10 mouse cellular contexts compared by ENCODE assay signal in genomic region chr4:45890066-45890761, GRCm38 (mm10). TPM values are rescaled to one million over a fixed set of nuclear protein-coding genes. Genes with fewer than 3 reads are reported as not detected.
DNase-seq lines count a peak whose midpoint lies in the region; ATAC-seq and TF ChIP-seq lines count a peak whose summit lies in the region.
"Had no signal": no experiment of that assay in that cellular context is flagged by ENCODE, and none has a peak within 500 bp of the region (broad histone marks: within the 10 kb centered on the region; RNA-seq: fewer than 3 reads in every experiment).

TSS of gene Ccdc180 (plus strand) at chr4:45890303.

- no peak within 1 kb of the TSS for H3K27ac ChIP-seq in liver, embryonic 12.5 days
- no peak within 1 kb of the TSS for H3K27ac ChIP-seq in embryonic facial prominence, embryonic 14.5 days (replicated peaks; ENCODE audit: low read depth, low read length)
- H3K27ac ChIP-seq in heart, embryonic 15.5 days: no peak within 1 kb of the TSS
- no peak within 1 kb of the TSS for H3K27ac ChIP-seq in liver, embryonic 16.5 days (ENCODE audit: low read length)
- no peak within 1 kb of the TSS for H3K27ac ChIP-seq in stomach, postnatal 0 days (replicated peaks)

- no peak for TF ChIP-seq CTCF in stomach, postnatal 0 days (IDR thresholded peaks at IDR 0.05; ENCODE audit: low read depth)

- H3K27me3 ChIP-seq in liver, embryonic 12.5 days (replicated peaks): peaks cover 9% of the 10 kb centered on the region; the same call in 1 of the 2 replicates
- no peaks in the 10 kb centered on the region for H3K27me3 ChIP-seq in embryonic facial prominence, embryonic 14.5 days (replicated peaks; ENCODE audit: control insufficient read depth, insufficient read depth, low read length)
- H3K27me3 ChIP-seq in heart, embryonic 15.5 days: peaks cover 8% of the 10 kb centered on the region; the same call in 1 of the 2 replicates
- no peaks in the 10 kb centered on the region for H3K27me3 ChIP-seq in liver, embryonic 16.5 days (ENCODE audit: control insufficient read depth, insufficient read depth, low read depth, low read length)
- no peaks in the 10 kb centered on the region for H3K27me3 ChIP-seq in stomach, postnatal 0 days (ENCODE audit: control insufficient read depth, insufficient read depth, low read length)
- H3K27me3 ChIP-seq: Patski had no signal

- DNase-seq in liver: peak; percentile 77
- peak; percentile 88 for DNase-seq in embryonic facial prominence, embryonic 14.5 days (ENCODE audit: low spot score)
- DNase-seq in kidney, postnatal 14 days: peak; percentile 79
- peak; percentile 75 for DNase-seq in neural tube, embryonic 10.5 days (ENCODE audit: extremely low spot score, low spot score)
- DNase-seq in stomach, postnatal 0 days (ENCODE audit: low spot score): peak; percentile 86

- H3K4me2 ChIP-seq in liver, embryonic 12.5 days: no peak within 1 kb of the TSS
- peak within 1 kb of the TSS; percentile 20; the same call in 1 of the 2 replicates for H3K4me2 ChIP-seq in embryonic facial prominence, embryonic 14.5 days (ENCODE audit: low read depth, low read length)
- peak within 1 kb of the TSS; percentile 43 for H3K4me2 ChIP-seq in heart, embryonic 15.5 days
- no peak within 1 kb of the TSS for H3K4me2 ChIP-seq in liver, embryonic 16.5 days (ENCODE audit: low read depth, low read length)
- no peak within 1 kb of the TSS; the same call in 1 of the 2 replicates for H3K4me2 ChIP-seq in stomach, postnatal 0 days (replicated peaks; ENCODE audit: low read depth)

- H3K4me3 ChIP-seq in liver, embryonic 12.5 days: no peak within 1 kb of the TSS
- H3K4me3 ChIP-seq in embryonic facial prominence, embryonic 14.5 days (ENCODE audit: low read depth, low read length): no peak within 1 kb of the TSS
- H3K4me3 ChIP-seq in heart, embryonic 15.5 days: no peak within 1 kb of the TSS
- no peak within 1 kb of the TSS for H3K4me3 ChIP-seq in liver, embryonic 16.5 days (ENCODE audit: low read depth, low read length)
- no peak within 1 kb of the TSS for H3K4me3 ChIP-seq in stomach, postnatal 0 days (ENCODE audit: low read depth, low read length)
- H3K4me3 ChIP-seq: myocyte had no signal

- 0 out of 2 replicates have a peak, but pooled peaks cover 7% of the 10 kb centered on the region for H3K4me1 ChIP-seq in liver, embryonic 12.5 days
- H3K4me1 ChIP-seq in embryonic facial prominence, embryonic 14.5 days (ENCODE audit: control insufficient read depth, insufficient read depth, low read length): peaks cover 8% of the 10 kb centered on the region; the same call in 1 of the 2 replicates
- H3K4me1 ChIP-seq in heart, embryonic 15.5 days (replicated peaks): peaks cover 6% of the 10 kb centered on the region
- no peaks in the 10 kb centered on the region for H3K4me1 ChIP-seq in liver, embryonic 16.5 days (ENCODE audit: control insufficient read depth, low read depth, low read length)
- H3K4me1 ChIP-seq in stomach, postnatal 0 days (replicated peaks; ENCODE audit: control insufficient read depth, insufficient read depth): no peaks in the 10 kb centered on the region

- no peak within 1 kb of the TSS for H3K9ac ChIP-seq in liver, embryonic 12.5 days
- no peak within 1 kb of the TSS for H3K9ac ChIP-seq in embryonic facial prominence, embryonic 14.5 days (ENCODE audit: low read depth, low read length)
- no peak within 1 kb of the TSS for H3K9ac ChIP-seq in heart, embryonic 15.5 days
- H3K9ac ChIP-seq in liver, embryonic 16.5 days (ENCODE audit: low read depth, low read length): no peak within 1 kb of the TSS
- no peak within 1 kb of the TSS for H3K9ac ChIP-seq in stomach, postnatal 0 days (ENCODE audit: low read length)

- whole genome bisulfite sequencing in liver, embryonic 12.5 days (ENCODE audit: insufficient replicate concordance): 18% methylated on average over 19 of the region's 19 CpGs
- WGBS in embryonic facial prominence, embryonic 14.5 days: 7% methylated on average over 18 of the region's 19 CpGs
- WGBS in heart, embryonic 15.5 days: 16% methylated on average over 19 of the region's 19 CpGs
- WGBS in liver, embryonic 16.5 days (ENCODE audit: insufficient replicate concordance): 11% methylated on average over 19 of the region's 19 CpGs
- WGBS in stomach, postnatal 0 days: 19% methylated on average over 19 of the region's 19 CpGs

- no peak for TF ChIP-seq EP300 in stomach, postnatal 0 days (optimal IDR thresholded peaks at IDR 0.05)

- H3K36me3 ChIP-seq in liver, embryonic 12.5 days: no peaks in the 10 kb centered on the region
- H3K36me3 ChIP-seq in embryonic facial prominence, embryonic 14.5 days (ENCODE audit: control insufficient read depth, insufficient read depth, low read length): no peaks in the 10 kb centered on the region
- no peaks in the 10 kb centered on the region for H3K36me3 ChIP-seq in heart, embryonic 15.5 days
- no peaks in the 10 kb centered on the region for H3K36me3 ChIP-seq in liver, embryonic 16.5 days (ENCODE audit: control insufficient read depth, insufficient read depth)
- no peaks in the 10 kb centered on the region for H3K36me3 ChIP-seq in stomach, postnatal 0 days (ENCODE audit: control insufficient read depth, insufficient read depth, low read length)

- ATAC-seq in liver, embryonic 12.5 days: no peak
- peak; percentile 84 for ATAC-seq in embryonic facial prominence, embryonic 14.5 days (ENCODE audit: low read depth)
- ATAC-seq in heart, embryonic 15.5 days (replicated peaks; ENCODE audit: insufficient number of reproducible peaks, insufficient read depth, low FRiP score, low read depth): 0 out of 2 replicates have a peak, but pooled peaks have one; percentile 22
- peak; percentile 55; the same call in 1 of the 2 replicates for ATAC-seq in liver, embryonic 16.5 days (ENCODE audit: low read depth)
- ATAC-seq in stomach, postnatal 0 days (ENCODE audit: low FRiP score, low TSS enrichment): peak; percentile 83; the same call in 1 of the 2 replicates

- no peaks in the 10 kb centered on the region for H3K9me3 ChIP-seq in liver, embryonic 12.5 days (replicated peaks)
- no peaks in the 10 kb centered on the region for H3K9me3 ChIP-seq in embryonic facial prominence, embryonic 14.5 days (ENCODE audit: control insufficient read depth, low read length)
- H3K9me3 ChIP-seq in heart, embryonic 15.5 days (replicated peaks): no peaks in the 10 kb centered on the region
- no peaks in the 10 kb centered on the region for H3K9me3 ChIP-seq in liver, embryonic 16.5 days (replicated peaks; ENCODE audit: control insufficient read depth, low read length)
- H3K9me3 ChIP-seq in stomach, postnatal 0 days (ENCODE audit: control insufficient read depth, low read length): no peaks in the 10 kb centered on the region

RNA-seq across cellular contexts. Expression of gene Ccdc180, which starts in this region (rescaled TPM):
- 0.12 and 0.13 TPM in 2 replicates for polyA plus RNA-seq in liver, embryonic 12.5 days (2016; fragmentation: Nextera tagmentation; extraction: Ambion mirVana)
- polyA plus RNA-seq in embryonic facial prominence, embryonic 14.5 days (2014; fragmentation: Nextera tagmentation; extraction: Ambion mirVana): 0.29 and 0.79 TPM in 2 replicates
- polyA plus RNA-seq in heart, embryonic 15.5 days (2015; fragmentation: Nextera tagmentation; extraction: Ambion mirVana): 0.11 TPM in 2 replicates
- 0.07 and 0.08 TPM in 2 replicates for polyA plus RNA-seq in liver, embryonic 16.5 days (2015; fragmentation: Nextera tagmentation; extraction: Ambion mirVana)
- 0.22 and 0.24 TPM in 2 replicates for polyA plus RNA-seq in stomach, postnatal 0 days (2015; fragmentation: Nextera tagmentation; extraction: Ambion mirVana)
- polyA plus RNA-seq: myocyte, Patski had no signal

Comparison
In these comparisons a context has a peak if more than half of its experiments do, and no peak if none do; other contexts are left out.
1. Peak in DNase-seq, ATAC-seq and H3K4me2 ChIP-seq in embryonic facial prominence, embryonic 14.5 days; RNA of the gene not detected or under 1 TPM.
2. Peak in ATAC-seq and H3K4me2 ChIP-seq in heart, embryonic 15.5 days; RNA of the gene not detected or under 1 TPM.
3. Peak in ATAC-seq in liver, embryonic 16.5 days; RNA of the gene not detected or under 1 TPM.
4. Peak in DNase-seq and ATAC-seq in stomach, postnatal 0 days; RNA of the gene not detected or under 1 TPM.